Mouse (Mus musculus): ENCODE measurements around the gene Wdr59.

Wdr59 gene

GRCm38 (mm10) chr8:111547144-111547543, 25.3 kb upstream of the Wdr59 start:
- no peaks in the 10 kb centered on the region for H3K27me3 ChIP-seq (ENCODE audit: insufficient read depth, low read length)
- TF ChIP-seq CTCF (conservative IDR thresholded peaks at IDR 0.05; ENCODE audit: low read length), result no peak
- TF ChIP-seq NANOG (IDR thresholded peaks at IDR 0.05; ENCODE audit: borderline replicate concordance, low read length), result no peak
- no peak for TF ChIP-seq POU5F1 (IDR thresholded peaks at IDR 0.05; ENCODE audit: borderline replicate concordance, low read length)
- H3K4me1 ChIP-seq (replicated peaks; ENCODE audit: low read depth, low read length), result peaks cover 80% of the 10 kb centered on the region
- no peak overlapping the region for H3K4me3 ChIP-seq (replicated peaks; ENCODE audit: low read length)
- no peaks in the 10 kb centered on the region for H3K9me3 ChIP-seq (ENCODE audit: low read length)
- no peaks in the 10 kb centered on the region for H3K36me3 ChIP-seq (ENCODE audit: insufficient read depth, low read length)

- TF ChIP-seq POU5F1 (IDR thresholded peaks at IDR 0.05; ENCODE audit: borderline replicate concordance, low read length) (no peak), CTCF (conservative IDR thresholded peaks at IDR 0.05; ENCODE audit: low read length) (no peak), NANOG (IDR thresholded peaks at IDR 0.05; ENCODE audit: borderline replicate concordance, low read length) (no peak)
- Histone ChIP-seq H3K9me3 (ENCODE audit: low read length) (no peaks in the 10 kb centered on the region), H3K4me3 (replicated peaks; ENCODE audit: low read length) (peak overlapping the region; percentile 20; the same call in 1 of the 2 replicates), H3K36me3 (ENCODE audit: insufficient read depth, low read length) (peaks cover 5% of the 10 kb centered on the region; the same call in 1 of the 2 replicates), H3K4me1 (replicated peaks; ENCODE audit: low read depth, low read length) (peaks cover 95% of the 10 kb centered on the region), H3K27me3 (ENCODE audit: insufficient read depth, low read length) (no peaks in the 10 kb centered on the region)
Observed at GRCm38 (mm10) chr8:111545406-111546156, 23.7 kb upstream of the Wdr59 start.

GRCm38 (mm10) chr8:111543712-111544380, 22.0 kb upstream of the Wdr59 start:
- Histone ChIP-seq H3K9me3 (ENCODE audit: low read length) (no peaks in the 10 kb centered on the region), H3K36me3 (ENCODE audit: insufficient read depth, low read length) (peaks cover 5% of the 10 kb centered on the region; the same call in 1 of the 2 replicates), H3K27me3 (ENCODE audit: insufficient read depth, low read length) (no peaks in the 10 kb centered on the region), H3K4me1 (replicated peaks; ENCODE audit: low read depth, low read length) (peaks cover 96% of the 10 kb centered on the region), H3K4me3 (replicated peaks; ENCODE audit: low read length) (no peak overlapping the region)
- no peak for TF ChIP-seq NANOG (IDR thresholded peaks at IDR 0.05; ENCODE audit: borderline replicate concordance, low read length)
- peak; percentile 48 for TF ChIP-seq CTCF (conservative IDR thresholded peaks at IDR 0.05; ENCODE audit: low read length)

GRCm38 (mm10) chr8:111539422-111540076, 17.7 kb upstream of the Wdr59 start:
- Histone ChIP-seq H3K4me3 (replicated peaks; ENCODE audit: low read length) (no peak overlapping the region), H3K9me3 (ENCODE audit: low read length) (no peaks in the 10 kb centered on the region), H3K36me3 (ENCODE audit: insufficient read depth, low read length) (peaks cover 9% of the 10 kb centered on the region; the same call in 1 of the 2 replicates), H3K4me1 (replicated peaks; ENCODE audit: low read depth, low read length) (peaks cover 75% of the 10 kb centered on the region), H3K27me3 (ENCODE audit: insufficient read depth, low read length) (peaks cover 19% of the 10 kb centered on the region)
- TF ChIP-seq CTCF (conservative IDR thresholded peaks at IDR 0.05; ENCODE audit: low read length), result no peak
- TF ChIP-seq NANOG (IDR thresholded peaks at IDR 0.05; ENCODE audit: borderline replicate concordance, low read length), result no peak
- TF ChIP-seq POU5F1 (IDR thresholded peaks at IDR 0.05; ENCODE audit: borderline replicate concordance, low read length), result no peak

- Histone ChIP-seq H3K4me3 (replicated peaks; ENCODE audit: low read length) (peak overlapping the region; percentile 94), H3K36me3 (ENCODE audit: insufficient read depth, low read length) (peaks cover 9% of the 10 kb centered on the region; the same call in 1 of the 2 replicates), H3K4me1 (replicated peaks; ENCODE audit: low read depth, low read length) (peaks cover 65% of the 10 kb centered on the region), H3K9me3 (ENCODE audit: low read length) (no peaks in the 10 kb centered on the region), H3K27me3 (ENCODE audit: insufficient read depth, low read length) (peaks cover 19% of the 10 kb centered on the region)
- TF ChIP-seq POU5F1 (IDR thresholded peaks at IDR 0.05; ENCODE audit: borderline replicate concordance, low read length), result no peak
Observed at GRCm38 (mm10) chr8:111538194-111538593, 16.3 kb upstream of the Wdr59 start.

- Histone ChIP-seq H3K9me3 (ENCODE audit: low read length) (no peaks in the 10 kb centered on the region), H3K4me3 (replicated peaks; ENCODE audit: low read length) (peak overlapping the region; percentile 94), H3K36me3 (ENCODE audit: insufficient read depth, low read length) (peaks cover 9% of the 10 kb centered on the region; the same call in 1 of the 2 replicates), H3K4me1 (replicated peaks; ENCODE audit: low read depth, low read length) (peaks cover 61% of the 10 kb centered on the region), H3K27me3 (ENCODE audit: insufficient read depth, low read length) (peaks cover 19% of the 10 kb centered on the region)
- no peak for TF ChIP-seq CTCF (conservative IDR thresholded peaks at IDR 0.05; ENCODE audit: low read length)
- TF ChIP-seq NANOG (IDR thresholded peaks at IDR 0.05; ENCODE audit: borderline replicate concordance, low read length), result no peak
- TF ChIP-seq POU5F1 (IDR thresholded peaks at IDR 0.05; ENCODE audit: borderline replicate concordance, low read length), result no peak
Observed at GRCm38 (mm10) chr8:111537765-111538158, 15.9 kb upstream of the Wdr59 start.

GRCm38 (mm10) chr8:111536978-111537764, 15.3 kb upstream of the Wdr59 start:
- peaks cover 9% of the 10 kb centered on the region; the same call in 1 of the 2 replicates for H3K36me3 ChIP-seq (ENCODE audit: insufficient read depth, low read length)
- peaks cover 19% of the 10 kb centered on the region for H3K27me3 ChIP-seq (ENCODE audit: insufficient read depth, low read length)
- peak overlapping the region; percentile 94 for H3K4me3 ChIP-seq (replicated peaks; ENCODE audit: low read length)
- no peak for TF ChIP-seq NANOG (IDR thresholded peaks at IDR 0.05; ENCODE audit: borderline replicate concordance, low read length)
- TF ChIP-seq POU5F1 (IDR thresholded peaks at IDR 0.05; ENCODE audit: borderline replicate concordance, low read length), result no peak
- TF ChIP-seq CTCF (conservative IDR thresholded peaks at IDR 0.05; ENCODE audit: low read length), result no peak
- peaks cover 60% of the 10 kb centered on the region for H3K4me1 ChIP-seq (replicated peaks; ENCODE audit: low read depth, low read length)
- H3K9me3 ChIP-seq (ENCODE audit: low read length), result no peaks in the 10 kb centered on the region
